Mouse (Mus musculus): ENCODE measurements around the gene H2al1k.
"Not testable (repeated sequence)": the region's sequence is repeated elsewhere in the genome, so short reads cannot be mapped to it uniquely, and the experiment has no call there.

- TF ChIP-seq POLR2A (IDR thresholded peaks at IDR 0.05; ENCODE audit: control insufficient read depth in 1 of 2, insufficient read depth in 1 of 2, low read depth in 1 of 2, low read length in 2 of 2, poor library complexity in 1 of 2); CTCF (IDR thresholded peaks at IDR 0.05 in 2 of 3, conservative IDR thresholded peaks at IDR 0.05 in 1 of 3; ENCODE audit: control insufficient read depth in 1 of 3, insufficient read depth in 1 of 3, low read depth in 2 of 3, low read length in 3 of 3, poor library complexity in 1 of 3, severe bottlenecking in 1 of 3); ZNF384 (IDR thresholded peaks at IDR 0.05; ENCODE audit: low read depth, low read length); CHD2 (IDR thresholded peaks at IDR 0.05; ENCODE audit: low read length); E2F4 (IDR thresholded peaks at IDR 0.05; ENCODE audit: borderline replicate concordance, low read depth, low read length): not testable (repeated sequence)
These were observed 17.4 kb upstream of the H2al1k start for GRCm38 (mm10) chrX:9333035-9333434.
